Mouse (Mus musculus) bone marrow, adult 2 months (tissue): Measurements from ENCODE around the gene Arl6ip5.

Source experiments
- CTCF ChIP-seq: fragments of 200-500 bp; IDR thresholded peaks from 2 replicates; pipeline ENCODE4 v1.5.1; 2011; ENCODE audit warnings: low read length, control low read depth; ENCODE audit not compliant: control insufficient read depth, insufficient read depth
- POLR2A ChIP-seq: fragments of 200-500 bp; IDR thresholded peaks from 2 replicates; pipeline ENCODE4 v1.6.1; 2011; ENCODE audit warnings: low read depth, mild to moderate bottlenecking, control low read depth, low read length, borderline replicate concordance; ENCODE audit not compliant: control insufficient read depth

DNA sequence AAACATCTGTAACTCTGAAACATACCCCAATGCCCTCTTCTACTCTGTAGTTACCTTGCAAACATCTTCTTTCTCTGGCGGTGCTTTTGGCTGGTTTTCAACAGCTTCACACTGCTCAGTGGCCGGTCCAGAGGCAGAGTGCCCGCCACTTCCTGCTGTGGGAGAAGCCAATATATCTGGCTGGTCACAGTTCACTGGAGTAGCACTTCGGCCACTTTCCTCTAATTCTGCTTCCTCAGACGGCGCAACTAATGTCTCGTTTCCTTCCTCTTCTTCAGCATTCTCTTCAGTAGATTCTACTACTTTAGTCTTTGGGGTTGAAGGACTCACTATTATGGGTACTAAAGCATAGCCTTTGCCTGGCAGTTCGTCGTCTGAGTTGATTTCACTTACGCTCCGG lies 34.8 kb upstream of the Arl6ip5 start:
- TF ChIP-seq CTCF (no peak), POLR2A (no peak)
